Mouse (Mus musculus) cerebellum, adult 11-12 months (tissue): ENCODE data around the gene Tmem132e.

Source experiments
- DNase-seq: peaks from one replicate; pipeline ENCODE4 v3.0.0; 2022

The Tmem132e gene

GRCm38 (mm10) chr11:82434091-82434831 is 45.6 kb downstream of the Tmem132e start:
- no peak for DNase-seq

- no peak for DNase-seq
Observed at GRCm38 (mm10) chr11:82434832-82435182, 46.1 kb downstream of the Tmem132e start.

GRCm38 (mm10) chr11:82448485-82448884 is 59.8 kb downstream of the Tmem132e start:
- DNase-seq = no peak

GRCm38 (mm10) chr11:82452516-82452915 is 63.8 kb downstream of the Tmem132e start:
- no peak for DNase-seq

GRCm38 (mm10) chr11:82453230-82453629 is 64.5 kb downstream of the Tmem132e start:
- no peak for DNase-seq

GRCm38 (mm10) chr11:82461326-82461725 is 72.6 kb downstream of the Tmem132e start:
- DNase-seq = no peak

GRCm38 (mm10) chr11:82465536-82465935 is 76.8 kb downstream of the Tmem132e start:
- DNase-seq = no peak

GRCm38 (mm10) chr11:82467218-82467617 is 78.5 kb downstream of the Tmem132e start:
- peak; percentile 71 for DNase-seq

- no peak for DNase-seq
Observed at GRCm38 (mm10) chr11:82471076-82471475, 82.4 kb downstream of the Tmem132e start.

- DNase-seq = no peak
Observed at GRCm38 (mm10) chr11:82473137-82473621, 84.5 kb downstream of the Tmem132e start.

GRCm38 (mm10) chr11:82476092-82476491 is 87.4 kb downstream of the Tmem132e start:
- no peak for DNase-seq

- DNase-seq = no peak
Observed at GRCm38 (mm10) chr11:82477412-82477811, 88.7 kb downstream of the Tmem132e start.

GRCm38 (mm10) chr11:82480941-82481340 is 92.2 kb downstream of the Tmem132e start:
- peak; percentile 20 for DNase-seq

- no peak for DNase-seq
Observed at GRCm38 (mm10) chr11:82487359-82488086, 98.8 kb downstream of the Tmem132e start.

GRCm38 (mm10) chr11:82490896-82491295 is 102.2 kb downstream of the Tmem132e start:
- no peak for DNase-seq
